Mouse (Mus musculus): ENCODE measurements around the gene Gm27027. TPM values are rescaled to one million over a fixed set of nuclear protein-coding genes. Genes with fewer than 3 reads are reported as not detected.

The Gm27027 gene
- polyA plus RNA-seq, 1 experiment from 2014 or later = not detected

Other genes starting within 250 kb of the Gm27027 start
- gene Ext2, start 173.8 kb downstream of the Gm27027 start, polyA plus RNA-seq (2014; fragmentation: Nextera tagmentation; extraction: Ambion mirVana) = 70.8 and 73.1 TPM in 2 replicates
- gene Accs, start 146.4 kb downstream of the Gm27027 start, polyA plus RNA-seq (2014; fragmentation: Nextera tagmentation; extraction: Ambion mirVana) = 8.5 and 8.8 TPM in 2 replicates
- gene Accsl, start 127.2 kb downstream of the Gm27027 start, polyA plus RNA-seq (2014; fragmentation: Nextera tagmentation; extraction: Ambion mirVana) = not detected in 2 replicates
- gene Gm13889, start 39.2 kb downstream of the Gm27027 start, polyA plus RNA-seq (2014; fragmentation: Nextera tagmentation; extraction: Ambion mirVana) = 8.3 and 9.9 TPM in 2 replicates
- 68.8 and 76.2 TPM in 2 replicates for gene Alkbh3, start 14.5 kb upstream of the Gm27027 start, polyA plus RNA-seq (2014; fragmentation: Nextera tagmentation; extraction: Ambion mirVana)
- gene Hsd17b12, start 161.6 kb upstream of the Gm27027 start, polyA plus RNA-seq (2014; fragmentation: Nextera tagmentation; extraction: Ambion mirVana) = 57.5 and 61.5 TPM in 2 replicates

Data from heart, embryonic 14.5 days (tissue).